Mouse (Mus musculus): Measurements from ENCODE around the gene Ftcd.

DNA sequence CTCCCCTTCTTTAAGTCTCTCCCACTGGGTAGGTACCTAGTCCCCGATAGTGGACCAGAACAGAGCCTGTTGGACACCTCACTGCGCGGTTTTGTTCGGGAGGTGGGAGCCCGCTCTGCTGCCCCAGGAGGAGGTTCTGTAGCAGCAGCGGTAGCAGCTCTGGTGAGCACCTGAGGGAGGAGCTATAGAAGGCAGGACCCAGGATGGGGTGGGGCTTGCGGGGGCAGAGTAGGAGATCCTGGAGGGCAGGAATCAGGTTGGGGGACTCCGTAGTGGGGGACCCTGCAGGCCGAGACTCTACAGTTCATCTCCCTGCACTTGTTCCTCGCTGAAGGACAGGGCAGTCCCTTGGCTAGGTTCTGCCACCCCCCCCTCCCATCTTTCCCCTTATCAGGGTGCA lies 8.7 kb downstream of the Ftcd start:
- no peak for TF ChIP-seq POLR2A (IDR thresholded peaks at IDR 0.05; ENCODE audit: insufficient read length, low read depth)
- TF ChIP-seq POLR2AphosphoS2 (IDR thresholded peaks at IDR 0.05; ENCODE audit: insufficient read length, low read depth) = no peak
- no peak for TF ChIP-seq MYOD1 (IDR thresholded peaks at IDR 0.05; ENCODE audit: control insufficient read depth in 1 of 3, insufficient read length in 2 of 3, low read depth in 2 of 3)
- no peak for TF ChIP-seq SRF (IDR thresholded peaks at IDR 0.05; ENCODE audit: control insufficient read depth, insufficient read length, low read depth)
- TF ChIP-seq USF1 (IDR thresholded peaks at IDR 0.05; ENCODE audit: low read depth) = no peak
- TF ChIP-seq E2F4 (IDR thresholded peaks at IDR 0.05; ENCODE audit: insufficient read depth) = no peak
